Mouse (Mus musculus) neural tube, embryonic 10.5 days (tissue): ENCODE data around the gene Hnrnpc.

Experiments used
- DNase-seq: peaks from one replicate; pipeline ENCODE4 v3.0.0-alpha.2; 2017; ENCODE audit warnings: low spot score; ENCODE audit errors: extremely low spot score

Hnrnpc gene

GRCm38 (mm10) chr14:52103856-52104676 is at the start of gene Hnrnpc:
Gene Hnrnpc (minus strand): TSS chr14:52104028.
- DNase-seq: peak; percentile 100

- no peak for DNase-seq
Measured at GRCm38 (mm10) chr14:52152613-52153012, 48.8 kb upstream of the Hnrnpc start.

GRCm38 (mm10) chr14:52152179-52152578 is 48.4 kb upstream of the Hnrnpc start:
- no peak for DNase-seq

GRCm38 (mm10) chr14:52149888-52150287 is 46.1 kb upstream of the Hnrnpc start:
- DNase-seq: no peak

GRCm38 (mm10) chr14:52146540-52146939 is 42.7 kb upstream of the Hnrnpc start:
- no peak for DNase-seq

GRCm38 (mm10) chr14:52144165-52144564 is 40.3 kb upstream of the Hnrnpc start:
- no peak for DNase-seq

- no peak for DNase-seq
Measured at GRCm38 (mm10) chr14:52141445-52142127, 37.8 kb upstream of the Hnrnpc start.

GRCm38 (mm10) chr14:52140577-52141444 is 37.0 kb upstream of the Hnrnpc start:
- peak; percentile 24 for DNase-seq

- DNase-seq: no peak
Measured at GRCm38 (mm10) chr14:52133584-52133983, 29.8 kb upstream of the Hnrnpc start.

- DNase-seq: no peak
Measured at GRCm38 (mm10) chr14:52124636-52125035, 20.8 kb upstream of the Hnrnpc start.

- DNase-seq: peak; percentile 68
Measured at GRCm38 (mm10) chr14:52123918-52124317, 20.1 kb upstream of the Hnrnpc start.

GRCm38 (mm10) chr14:52120169-52120568 is 16.3 kb upstream of the Hnrnpc start:
- DNase-seq: no peak

- DNase-seq: peak; percentile 74
Measured at GRCm38 (mm10) chr14:52118823-52119608, 15.2 kb upstream of the Hnrnpc start.

- no peak for DNase-seq
Measured at GRCm38 (mm10) chr14:52118456-52118822, 14.6 kb upstream of the Hnrnpc start.

GRCm38 (mm10) chr14:52117241-52117640 is 13.4 kb upstream of the Hnrnpc start:
- no peak for DNase-seq

GRCm38 (mm10) chr14:52114101-52114500 is 10.3 kb upstream of the Hnrnpc start:
- DNase-seq: no peak

GRCm38 (mm10) chr14:52110346-52110745 is 6.5 kb upstream of the Hnrnpc start, which contains the start of gene Rpgrip1:
Gene Rpgrip1 (plus strand): TSS chr14:52110704.
- no peak for DNase-seq

GRCm38 (mm10) chr14:52108025-52108424 is 4.2 kb upstream of the Hnrnpc start:
- DNase-seq: no peak

- no peak for DNase-seq
Measured at GRCm38 (mm10) chr14:52106741-52107140, 2.9 kb upstream of the Hnrnpc start.

- no peak for DNase-seq
Measured at GRCm38 (mm10) chr14:52105308-52105707, 1.5 kb upstream of the Hnrnpc start.
